Mouse (Mus musculus) CH12.LX (cell line): ENCODE results near the gene Mxra7.

ENCODE experiments used
- CHD1 ChIP-seq: IDR thresholded peaks from 2 replicates; pipeline ENCODE4 v1.6.1; 2012; ENCODE audit warnings: low read depth, low read length, improper control_type of control experiment, inconsistent platforms
- CTCF ChIP-seq, 2 experiments: IDR thresholded peaks in 1 of 2; conservative IDR thresholded peaks in 1 of 2; 2 replicates each; pipeline ENCODE4 v1.5.1; 2011 to 2012; ENCODE audit warnings: low read depth in 2 of 2, low read length in 2 of 2, improper control_type of control experiment in 1 of 2, inconsistent platforms in 1 of 2, mild to moderate bottlenecking in 1 of 2, moderate library complexity in 1 of 2
- ELF1 ChIP-seq: IDR thresholded peaks from 2 replicates; pipeline ENCODE4 v1.6.1; 2014; ENCODE audit warnings: low read depth, mild to moderate bottlenecking, inconsistent platforms, low read length, improper control_type of control experiment
- MAX ChIP-seq: IDR thresholded peaks from 2 replicates; pipeline ENCODE4 v1.6.1; 2011; ENCODE audit warnings: low read length, improper control_type of control experiment
- MXI1 ChIP-seq: IDR thresholded peaks from 2 replicates; pipeline ENCODE4 v1.6.1; 2011; ENCODE audit warnings: mild to moderate bottlenecking, low read depth, low read length, improper control_type of control experiment
- MYC ChIP-seq: IDR thresholded peaks from 2 replicates; pipeline ENCODE4 v1.6.1; 2011; ENCODE audit warnings: low read depth, mild to moderate bottlenecking, improper control_type of control experiment, low read length
- POLR2AphosphoS2 ChIP-seq: IDR thresholded peaks from 2 replicates; pipeline ENCODE4 v1.6.1; 2011; ENCODE audit warnings: low read depth, low read length, improper control_type of control experiment
- SIN3A ChIP-seq: IDR thresholded peaks from 2 replicates; pipeline ENCODE4 v1.6.1; 2012; ENCODE audit warnings: low read length, improper control_type of control experiment, inconsistent platforms
- ZC3H11A ChIP-seq: IDR thresholded peaks from 2 replicates; pipeline ENCODE4 v1.6.1; 2012; ENCODE audit warnings: low read depth, mild to moderate bottlenecking, inconsistent platforms, low read length, improper control_type of control experiment
- ZKSCAN1 ChIP-seq: IDR thresholded peaks from 2 replicates; pipeline ENCODE4 v1.6.1; 2012; ENCODE audit warnings: low read depth, inconsistent platforms, low read length, improper control_type of control experiment, borderline replicate concordance
- ZNF384 ChIP-seq: IDR thresholded peaks from 2 replicates; pipeline ENCODE4 v1.6.1; 2012; ENCODE audit warnings: low read depth, low read length, improper control_type of control experiment, inconsistent platforms

- TF ChIP-seq CTCF (conservative IDR thresholded peaks at IDR 0.05 in 1 of 2, IDR thresholded peaks at IDR 0.05 in 1 of 2; ENCODE audit: low read depth in 2 of 2, low read length in 2 of 2) (no peak), MYC (no peak), ZC3H11A (no peak), MAX (no peak), MXI1 (no peak), ELF1 (no peak), ZKSCAN1 (no peak), ZNF384 (no peak), CHD1 (no peak), SIN3A (no peak), POLR2AphosphoS2 (no peak)
These were observed 14.2 kb downstream of the Mxra7 start for GRCm38 (mm10) chr11:116813610-116814009.
